Mouse (Mus musculus) retina, postnatal 7 days (tissue): ENCODE measurements around the gene Csrnp3.
"Not testable (repeated sequence)": the region's sequence is repeated elsewhere in the genome, so short reads cannot be mapped to it uniquely, and the experiment has no call there.

Source experiments
- DNase-seq: peaks from one replicate; pipeline ENCODE4 v3.0.0-alpha.2; 2012; ENCODE audit warnings: low read depth, low spot score

The Csrnp3 gene

GRCm38 (mm10) chr2:65845551-65845950, at the start of gene Csrnp3:
Gene Csrnp3, plus strand, starts transcription at chr2:65845767.
- peak; percentile 25 for DNase-seq

DNA sequence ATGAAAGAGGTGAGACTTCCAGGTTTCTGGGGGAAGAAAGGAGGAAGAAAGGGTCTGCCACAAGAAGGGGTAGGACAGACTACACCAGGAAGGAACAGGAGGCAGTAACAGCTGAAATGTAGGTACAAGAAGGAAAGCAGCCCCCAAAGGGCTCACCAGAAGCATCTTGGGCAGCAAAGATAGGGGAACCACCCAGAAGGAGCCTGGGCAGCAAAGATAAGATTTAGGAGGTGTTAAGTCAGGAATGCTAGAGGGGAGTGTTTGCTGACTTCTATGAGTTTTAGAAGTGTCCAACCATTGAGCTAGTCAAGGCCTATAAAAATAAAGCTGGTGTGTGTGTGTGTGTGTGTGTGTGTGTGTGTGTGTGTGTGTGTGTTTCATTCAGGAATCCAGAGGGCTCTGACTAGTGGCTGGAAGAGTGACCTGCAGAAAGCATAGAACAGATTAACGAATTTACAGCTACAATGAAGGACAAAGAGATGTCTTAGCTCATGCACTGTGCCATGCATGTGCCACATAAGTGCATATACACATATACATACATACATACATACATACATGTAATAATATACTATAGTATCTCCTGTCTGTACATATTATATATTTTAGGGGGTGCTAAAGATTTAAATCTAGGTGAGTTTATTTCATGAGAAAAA, 44.4 kb upstream of the Csrnp3 start:
- DNase-seq = no peak

GRCm38 (mm10) chr2:65806556-65806955, 39.0 kb upstream of the Csrnp3 start:
- no peak for DNase-seq

DNA sequence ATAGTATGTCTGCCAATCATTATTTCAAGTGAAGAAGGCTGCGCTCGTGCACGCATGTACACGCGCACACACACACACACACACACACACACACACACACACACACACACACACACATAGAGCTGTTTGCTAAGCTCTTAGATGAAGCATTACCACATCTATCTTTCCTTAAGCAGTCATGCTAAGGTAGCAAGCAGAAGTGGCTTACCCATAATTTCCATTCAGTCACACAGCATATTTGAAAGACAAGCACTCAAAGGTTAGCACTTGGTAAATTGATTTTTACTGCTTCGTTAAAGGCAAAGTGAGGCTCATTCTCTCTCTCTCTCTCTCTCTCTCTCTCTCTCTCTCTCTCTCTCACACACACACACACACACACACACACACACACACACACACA, 34.4 kb upstream of the Csrnp3 start:
- not testable (repeated sequence) for DNase-seq

- DNase-seq = no peak
These were observed 27.3 kb upstream of the Csrnp3 start for GRCm38 (mm10) chr2:65818080-65818796.

- no peak for DNase-seq
These were observed 25.3 kb upstream of the Csrnp3 start for GRCm38 (mm10) chr2:65820114-65820769.

DNA sequence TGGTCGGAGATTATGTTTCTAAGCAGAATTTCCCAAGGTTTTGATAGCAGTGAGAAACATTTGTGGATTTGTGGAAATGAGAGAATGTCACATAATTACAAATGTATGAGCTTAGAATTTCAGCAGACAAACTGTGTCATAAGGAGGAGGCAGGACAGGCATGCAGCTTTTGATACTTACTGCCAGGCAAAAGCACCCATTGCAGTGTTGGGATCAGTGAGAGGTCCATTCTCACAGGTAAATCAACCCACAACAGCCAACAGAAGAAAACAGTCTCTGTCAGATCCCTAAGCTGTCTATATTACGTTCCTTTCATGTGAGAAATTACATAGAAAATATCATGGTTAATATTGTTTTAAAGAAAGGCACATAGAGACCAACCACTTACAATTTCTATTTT, 19.3 kb upstream of the Csrnp3 start:
- DNase-seq = no peak

DNA sequence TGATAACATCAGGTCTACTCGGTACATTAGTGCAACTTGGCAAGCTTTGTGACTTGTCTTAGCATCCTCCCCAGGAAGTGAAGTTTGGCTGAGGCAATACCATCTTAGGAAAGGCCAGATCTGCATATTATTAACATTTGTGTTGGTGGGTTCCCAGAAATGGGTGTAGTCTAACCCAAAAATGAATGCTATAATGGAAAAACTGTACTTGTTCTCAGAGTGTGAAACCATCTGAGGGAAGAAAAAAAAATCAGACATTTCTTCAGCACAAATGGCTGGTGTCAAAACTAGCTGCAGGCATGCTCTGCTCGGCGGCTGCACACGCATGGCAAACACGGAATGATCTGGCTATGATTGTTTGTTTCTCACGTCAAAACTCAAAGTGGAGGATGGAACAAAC, 18.8 kb upstream of the Csrnp3 start:
- no peak for DNase-seq

DNA sequence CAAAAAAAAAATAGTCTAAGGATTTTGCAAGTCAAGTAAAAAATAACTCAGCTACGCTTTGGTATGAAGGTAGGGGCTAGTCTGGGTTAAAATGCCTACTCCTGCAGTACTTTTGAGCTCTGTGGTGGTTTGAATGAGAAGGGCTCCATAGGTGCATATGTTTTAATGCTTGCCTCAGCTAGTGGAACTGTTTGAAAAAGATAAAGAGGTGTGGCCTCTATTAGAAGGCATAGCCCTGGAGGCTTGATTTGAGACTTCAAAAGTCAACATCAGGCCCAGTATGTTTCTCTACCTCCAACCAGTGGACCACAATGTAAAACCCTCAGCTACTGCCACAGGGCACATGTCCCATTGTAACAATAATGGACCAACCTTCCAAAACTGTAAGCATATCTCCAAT, 16.9 kb upstream of the Csrnp3 start:
- no peak for DNase-seq

DNA sequence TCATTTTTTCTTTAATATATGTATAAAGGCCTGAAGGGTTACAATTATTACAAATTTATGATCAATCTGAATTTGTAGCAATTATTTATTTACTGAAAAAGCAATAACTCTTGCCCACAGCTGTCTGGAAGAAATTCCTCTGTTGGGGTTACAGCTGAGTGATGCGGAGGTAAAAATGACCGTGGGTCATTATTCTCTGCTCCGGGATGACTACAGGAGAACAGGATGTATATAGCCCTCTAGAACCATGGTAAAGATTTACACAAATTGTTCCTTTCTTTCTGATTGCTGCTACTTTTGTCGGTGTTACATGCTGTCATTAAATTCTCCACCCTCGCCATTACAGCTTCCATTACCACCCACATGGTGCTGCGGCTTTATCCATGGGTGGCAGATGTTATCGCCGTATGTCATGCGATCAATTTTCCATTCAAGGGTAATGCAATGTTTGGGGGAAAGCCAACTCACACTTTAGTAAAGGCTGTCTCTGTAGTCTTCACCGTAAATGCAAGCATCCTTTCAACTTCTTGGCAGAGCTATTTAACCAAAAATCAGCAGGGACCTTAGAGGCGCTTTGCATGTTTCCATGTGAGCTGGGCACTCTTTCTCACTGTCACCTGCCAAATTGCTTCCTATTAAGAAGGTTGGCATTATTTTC, 12.7 kb upstream of the Csrnp3 start:
- DNase-seq = no peak

DNA sequence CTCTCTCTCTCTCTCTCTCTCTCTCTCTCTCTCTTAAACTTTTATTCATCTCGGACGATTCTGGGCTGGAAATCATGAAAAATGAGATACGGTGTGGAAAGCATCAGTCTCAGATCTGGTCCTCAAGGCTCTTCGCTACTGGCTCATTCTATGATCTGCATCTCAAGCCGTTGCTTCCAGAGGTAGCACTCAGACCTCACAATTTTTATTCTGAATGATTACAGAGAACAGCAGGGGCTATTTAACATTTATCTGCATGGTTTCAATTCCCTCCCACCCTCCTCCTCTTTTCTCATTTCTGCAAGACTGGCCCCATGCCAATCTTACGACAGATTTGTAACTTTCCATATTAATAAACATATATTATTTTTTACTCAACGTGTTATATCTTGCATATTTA, 12.1 kb upstream of the Csrnp3 start:
- DNase-seq = no peak

GRCm38 (mm10) chr2:65841606-65842005, 4.0 kb upstream of the Csrnp3 start:
- no peak for DNase-seq

GRCm38 (mm10) chr2:65842356-65842755, 3.2 kb upstream of the Csrnp3 start:
- no peak for DNase-seq

- DNase-seq = no peak
These were observed 611 bp downstream of the Csrnp3 start for GRCm38 (mm10) chr2:65846000-65846755.

GRCm38 (mm10) chr2:65847463-65848110, 2.0 kb downstream of the Csrnp3 start:
- no peak for DNase-seq

DNA sequence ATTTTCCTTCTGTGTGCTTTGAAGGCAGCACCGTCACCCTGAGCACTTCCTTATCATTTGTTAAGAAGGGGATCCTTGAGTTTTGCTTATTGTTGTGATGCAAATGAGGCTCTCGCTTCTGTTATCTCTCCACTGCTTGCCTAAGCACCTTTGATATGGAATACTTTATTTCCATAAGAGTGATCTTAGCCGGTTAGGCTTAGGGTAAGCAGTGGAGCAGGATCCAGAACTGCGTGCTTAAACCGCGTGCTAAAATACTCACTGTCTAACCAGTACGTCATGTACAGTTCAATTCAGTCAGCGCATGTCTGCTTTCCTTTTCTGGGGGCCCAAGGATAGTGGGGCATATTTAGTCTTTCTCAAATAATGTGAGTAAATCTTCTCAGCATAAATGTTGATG, 3.1 kb downstream of the Csrnp3 start:
- DNase-seq = no peak

DNA sequence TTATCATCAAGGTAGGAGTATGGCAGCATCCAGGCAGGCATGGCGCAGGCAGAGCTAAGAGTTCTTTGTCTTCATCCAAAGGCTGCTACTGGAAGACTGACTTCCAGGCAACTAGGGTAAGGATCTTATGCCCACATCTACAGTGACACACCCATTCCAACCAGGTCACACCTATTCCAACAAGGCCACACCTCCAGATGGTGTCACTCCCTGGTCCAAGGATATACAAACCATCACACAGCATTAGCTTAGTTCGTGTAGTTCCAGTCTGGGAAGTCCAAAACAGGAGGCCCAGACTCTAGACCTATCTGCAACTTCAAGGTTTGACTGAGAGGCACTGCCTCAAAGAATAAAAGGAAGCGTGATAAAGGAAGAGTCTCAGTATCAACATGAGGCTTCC, 4.7 kb downstream of the Csrnp3 start:
- DNase-seq = not testable (repeated sequence)

- no peak for DNase-seq
These were observed 11.2 kb downstream of the Csrnp3 start for GRCm38 (mm10) chr2:65856791-65857190.

GRCm38 (mm10) chr2:65859767-65860727, 14.5 kb downstream of the Csrnp3 start:
- DNase-seq = no peak

DNA sequence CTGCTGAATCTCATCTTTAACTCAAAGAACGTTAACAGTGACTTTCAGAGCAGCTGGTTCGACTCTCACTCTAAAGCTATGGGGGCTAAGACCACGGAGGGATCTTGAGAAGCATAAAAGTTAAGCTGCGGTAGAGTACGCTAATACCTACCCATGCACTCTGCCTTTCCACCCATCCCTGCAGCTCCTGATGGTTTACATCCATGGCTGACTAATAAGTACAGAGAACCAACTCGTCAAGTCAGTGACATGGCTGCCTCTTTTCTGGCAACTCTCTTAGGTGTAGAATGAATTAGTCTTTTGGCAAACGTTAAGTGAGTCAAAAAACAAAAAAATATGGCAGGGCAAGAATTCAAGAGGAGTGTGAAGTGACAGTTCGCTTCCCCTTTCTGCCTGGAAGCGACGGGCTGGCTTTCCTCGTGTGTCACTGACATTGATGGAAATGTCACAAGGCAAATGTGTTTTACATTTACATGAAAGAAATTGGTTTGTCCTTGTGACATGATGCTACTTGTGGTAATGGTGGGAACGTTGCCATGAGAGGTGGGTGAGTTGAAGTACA, 19.3 kb downstream of the Csrnp3 start:
- DNase-seq = no peak
